Mouse (Mus musculus): ENCODE measurements at regions not wholly inside any gene's neighbourhood (a gene's known extent, or its start where the extent isn't known, plus 50 kb on each side); places are given as distances from the start of the nearest gene placed in this dataset.

GRCm38 (mm10) chr2:171620253-171620652 lies 423.0 kb downstream of the Cbln4 start:
- WGBS, result 70% methylated on average over 2 of the region's 2 CpGs
- no peak for DNase-seq
- Histone ChIP-seq H3K4me3 (replicated peaks; ENCODE audit: extremely low read depth, low read depth, low read length) (no peak overlapping the region), H3K4me1 (ENCODE audit: control insufficient read depth, insufficient read depth, low read length) (peaks cover 5% of the 10 kb centered on the region)
- TF ChIP-seq POLR2A (IDR thresholded peaks at IDR 0.05; ENCODE audit: borderline replicate concordance, extremely low read depth, low read depth, low read length), result no peak
- TF ChIP-seq CTCF (IDR thresholded peaks at IDR 0.05; ENCODE audit: insufficient read depth, low read length), result no peak

- TF ChIP-seq CTCF (IDR thresholded peaks at IDR 0.05; ENCODE audit: insufficient read depth, low read length), result no peak
- TF ChIP-seq POLR2A (IDR thresholded peaks at IDR 0.05; ENCODE audit: borderline replicate concordance, extremely low read depth, low read depth, low read length), result no peak
- DNase-seq, result no peak
- no peak overlapping the region for H3K4me3 ChIP-seq (replicated peaks; ENCODE audit: extremely low read depth, low read depth, low read length)
- WGBS, result 77% methylated on average over 4 of the region's 4 CpGs
- peaks cover 5% of the 10 kb centered on the region for H3K4me1 ChIP-seq (ENCODE audit: control insufficient read depth, insufficient read depth, low read length)
These were observed 424.5 kb downstream of the Cbln4 start for GRCm38 (mm10) chr2:171618771-171619170.

DNA sequence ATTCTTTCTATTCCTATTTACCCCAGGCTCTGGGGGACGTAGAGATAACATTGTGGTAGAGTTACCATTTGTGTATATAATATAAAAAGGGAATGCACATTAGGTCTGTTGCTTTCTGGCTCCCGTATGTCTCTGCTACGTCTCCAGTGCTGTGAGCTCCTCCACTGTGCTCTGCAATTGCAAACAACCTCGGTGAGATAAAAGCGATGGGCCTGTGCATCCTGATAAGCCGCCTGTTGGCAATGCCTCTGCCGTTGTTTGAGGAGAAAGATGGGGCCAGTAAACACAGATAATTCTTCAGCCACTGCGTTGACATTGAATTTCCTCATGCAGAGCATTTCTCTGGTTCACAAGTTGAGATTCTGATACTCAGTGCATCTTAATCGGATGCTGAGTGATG lies 424.9 kb downstream of the Cbln4 start:
- TF ChIP-seq POLR2A (IDR thresholded peaks at IDR 0.05; ENCODE audit: borderline replicate concordance, extremely low read depth, low read depth, low read length) (no peak), CTCF (IDR thresholded peaks at IDR 0.05; ENCODE audit: insufficient read depth, low read length) (no peak)
- peaks cover 5% of the 10 kb centered on the region for H3K4me1 ChIP-seq (ENCODE audit: control insufficient read depth, insufficient read depth, low read length)
- 27% methylated on average over 9 of the region's 9 CpGs for WGBS
- DNase-seq, result no peak
- no peak overlapping the region for H3K4me3 ChIP-seq (replicated peaks; ENCODE audit: extremely low read depth, low read depth, low read length)

DNA sequence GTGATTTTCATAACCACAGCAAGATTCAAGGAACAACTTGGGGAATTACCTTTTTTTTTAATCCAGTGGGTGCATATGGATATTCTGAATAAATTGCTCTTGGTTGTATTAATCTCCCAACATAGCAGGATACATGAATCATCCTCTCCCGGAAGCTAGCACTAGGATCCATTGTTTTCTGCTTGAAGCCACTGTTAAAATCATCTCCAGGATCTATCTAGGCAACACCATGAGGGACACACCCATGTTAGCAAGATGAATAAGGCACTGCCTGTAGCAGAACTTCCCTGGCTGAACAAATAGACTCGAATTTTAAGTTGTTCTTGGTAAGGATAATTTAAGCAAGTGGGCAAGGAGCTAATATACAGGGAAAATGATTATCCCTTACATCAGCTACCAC lies 427.8 kb downstream of the Cbln4 start:
- DNase-seq, result no peak
- Histone ChIP-seq H3K4me1 (ENCODE audit: control insufficient read depth, insufficient read depth, low read length) (peaks cover 5% of the 10 kb centered on the region), H3K4me3 (replicated peaks; ENCODE audit: extremely low read depth, low read depth, low read length) (no peak overlapping the region)
- no peak for TF ChIP-seq CTCF (IDR thresholded peaks at IDR 0.05; ENCODE audit: insufficient read depth, low read length)
- no peak for TF ChIP-seq POLR2A (IDR thresholded peaks at IDR 0.05; ENCODE audit: borderline replicate concordance, extremely low read depth, low read depth, low read length)
- WGBS, result 42% methylated on average over 2 of the region's 2 CpGs

- H3K4me1 ChIP-seq (ENCODE audit: control insufficient read depth, insufficient read depth, low read length), result no peaks in the 10 kb centered on the region
- no peak overlapping the region for H3K4me3 ChIP-seq (replicated peaks; ENCODE audit: extremely low read depth, low read depth, low read length)
- TF ChIP-seq CTCF (IDR thresholded peaks at IDR 0.05; ENCODE audit: insufficient read depth, low read length), result no peak
- TF ChIP-seq POLR2A (IDR thresholded peaks at IDR 0.05; ENCODE audit: borderline replicate concordance, extremely low read depth, low read depth, low read length), result no peak
- WGBS, result 62% methylated on average over 5 of the region's 5 CpGs
- no peak for DNase-seq
These were observed 438.2 kb downstream of the Cbln4 start for GRCm38 (mm10) chr2:171605064-171605463.

GRCm38 (mm10) chr2:171595240-171595639 lies 448.0 kb downstream of the Cbln4 start:
- TF ChIP-seq POLR2A (IDR thresholded peaks at IDR 0.05; ENCODE audit: borderline replicate concordance, extremely low read depth, low read depth, low read length), result no peak
- no peak for TF ChIP-seq CTCF (IDR thresholded peaks at IDR 0.05; ENCODE audit: insufficient read depth, low read length)
- H3K4me3 ChIP-seq (replicated peaks; ENCODE audit: extremely low read depth, low read depth, low read length), result no peak overlapping the region

GRCm38 (mm10) chr2:171593884-171594283 lies 449.4 kb downstream of the Cbln4 start:
- Histone ChIP-seq H3K4me3 (replicated peaks; ENCODE audit: extremely low read depth, low read depth, low read length) (no peak overlapping the region), H3K4me1 (ENCODE audit: control insufficient read depth, insufficient read depth, low read length) (no peaks in the 10 kb centered on the region)
- TF ChIP-seq CTCF (IDR thresholded peaks at IDR 0.05; ENCODE audit: insufficient read depth, low read length), result no peak
- no peak for TF ChIP-seq POLR2A (IDR thresholded peaks at IDR 0.05; ENCODE audit: borderline replicate concordance, extremely low read depth, low read depth, low read length)
- 80% methylated on average over 3 of the region's 3 CpGs for WGBS
- DNase-seq, result no peak

More at GRCm38 (mm10) chr2:171595240-171595639, 448.0 kb downstream of the Cbln4 start:
- WGBS, result 70% methylated on average over 5 of the region's 5 CpGs
- no peaks in the 10 kb centered on the region for H3K4me1 ChIP-seq (ENCODE audit: control insufficient read depth, insufficient read depth, low read length)
- DNase-seq, result no peak

- 83% methylated on average over 6 of the region's 6 CpGs for WGBS
- TF ChIP-seq POLR2A (IDR thresholded peaks at IDR 0.05; ENCODE audit: borderline replicate concordance, extremely low read depth, low read depth, low read length), result no peak
- TF ChIP-seq CTCF (IDR thresholded peaks at IDR 0.05; ENCODE audit: insufficient read depth, low read length), result no peak
- no peak overlapping the region for H3K4me3 ChIP-seq (replicated peaks; ENCODE audit: extremely low read depth, low read depth, low read length)
- DNase-seq, result no peak
- H3K4me1 ChIP-seq (ENCODE audit: control insufficient read depth, insufficient read depth, low read length), result no peaks in the 10 kb centered on the region
These were observed 451.0 kb downstream of the Cbln4 start for GRCm38 (mm10) chr2:171592315-171592714.

DNA sequence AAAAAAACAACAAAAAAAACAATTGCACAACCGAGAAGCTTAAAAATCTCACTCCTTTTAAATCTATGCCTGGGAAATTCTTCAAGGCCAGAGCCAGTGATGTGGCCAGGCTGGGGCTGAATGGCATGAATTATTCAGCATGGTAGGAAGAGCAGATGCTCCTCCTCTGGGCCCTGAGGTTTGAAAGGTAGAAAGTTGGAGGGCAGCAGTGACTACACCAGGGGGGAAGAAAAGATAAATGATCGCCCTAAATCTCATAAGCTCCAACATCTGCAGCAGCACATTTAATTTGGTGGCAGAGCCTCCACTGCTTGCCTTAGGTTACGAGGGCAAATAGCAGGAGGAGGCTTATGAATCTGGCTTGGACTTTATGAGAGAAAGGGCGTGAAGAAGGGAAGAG lies 455.1 kb downstream of the Cbln4 start:
- WGBS, result 69% methylated on average over 4 of the region's 4 CpGs
- H3K4me3 ChIP-seq (replicated peaks; ENCODE audit: extremely low read depth, low read depth, low read length), result no peak overlapping the region

DNA sequence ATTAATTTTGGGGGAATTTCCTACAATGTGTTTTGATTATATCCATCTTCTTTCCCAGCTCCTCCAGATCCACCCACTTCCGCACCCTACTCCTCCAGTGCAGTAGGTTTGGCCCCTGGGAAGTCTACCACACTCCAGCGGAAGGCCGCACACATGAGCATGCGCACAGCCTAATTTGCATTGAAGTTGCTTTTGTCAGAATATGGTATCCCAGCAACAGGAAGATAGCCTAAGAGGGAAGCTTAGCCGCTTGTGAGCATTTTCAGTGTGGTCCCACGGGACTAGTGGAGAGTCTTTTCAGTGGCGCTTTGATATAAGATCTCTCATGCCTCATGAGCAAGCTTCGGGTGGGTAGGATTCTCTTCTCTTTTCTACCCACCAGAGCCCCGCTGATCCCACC lies 455.6 kb downstream of the Cbln4 start:
- no peak overlapping the region for H3K4me3 ChIP-seq (replicated peaks; ENCODE audit: extremely low read depth, low read depth, low read length)
- TF ChIP-seq CTCF (IDR thresholded peaks at IDR 0.05; ENCODE audit: insufficient read depth, low read length), result no peak
- TF ChIP-seq POLR2A (IDR thresholded peaks at IDR 0.05; ENCODE audit: borderline replicate concordance, extremely low read depth, low read depth, low read length), result no peak
- 88% methylated on average over 9 of the region's 9 CpGs for WGBS
- H3K4me1 ChIP-seq (ENCODE audit: control insufficient read depth, insufficient read depth, low read length), result no peaks in the 10 kb centered on the region
- DNase-seq, result no peak

More for the DNA sequence above, 455.1 kb downstream of the Cbln4 start:
- TF ChIP-seq CTCF (IDR thresholded peaks at IDR 0.05; ENCODE audit: insufficient read depth, low read length), result no peak
- TF ChIP-seq POLR2A (IDR thresholded peaks at IDR 0.05; ENCODE audit: borderline replicate concordance, extremely low read depth, low read depth, low read length), result no peak
- H3K4me1 ChIP-seq (ENCODE audit: control insufficient read depth, insufficient read depth, low read length), result no peaks in the 10 kb centered on the region
- DNase-seq, result no peak

All from lung, adult 2 months (tissue).